ENCODE assay signal across 19 mouse cellular contexts in the genomic region with DNA sequence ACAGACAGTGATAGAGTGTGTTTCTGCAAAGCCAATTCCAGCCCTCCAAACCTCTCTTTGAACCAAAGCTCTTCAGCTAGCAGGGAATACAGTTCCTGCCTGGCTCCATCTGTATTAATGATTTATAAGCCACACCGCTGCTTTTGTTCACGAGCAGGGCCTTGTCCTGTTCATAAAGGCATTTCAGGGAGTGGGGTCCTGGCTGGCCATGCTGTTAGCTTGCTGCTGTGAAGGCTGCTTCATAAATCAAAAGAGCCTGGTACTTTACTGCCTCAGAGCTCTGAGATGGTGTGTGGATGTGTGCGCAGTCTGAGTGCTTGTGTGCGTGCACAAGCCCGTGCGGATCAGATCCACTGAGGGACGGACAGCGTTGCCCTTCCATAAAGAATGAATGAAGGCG.
DNase-seq lines count a peak whose midpoint lies in the region; ATAC-seq lines count a peak whose summit lies in the region.
"Had no signal": no experiment of that assay in that cellular context is flagged by ENCODE, and none has a peak within 500 bp of the region (broad histone marks: within the 10 kb centered on the region; RNA-seq: fewer than 3 reads in every experiment).

No protein-coding gene starts in this region.

- 30% methylated on average over 9 of the region's 9 CpGs for WGBS in kidney, embryonic 16.5 days
- WGBS in hindbrain, embryonic 11.5 days: 62% methylated on average over 9 of the region's 9 CpGs
- 57% methylated on average over 9 of the region's 9 CpGs for WGBS in hindbrain, embryonic 15.5 days
- 61% methylated on average over 9 of the region's 9 CpGs for WGBS in midbrain, embryonic 15.5 days
- 88% methylated on average over 9 of the region's 9 CpGs for WGBS in forebrain, embryonic 10.5 days

- H3K27me3 ChIP-seq in kidney, embryonic 16.5 days (ENCODE audit: insufficient read depth, low read length): no peaks in the 10 kb centered on the region
- H3K27me3 ChIP-seq in hindbrain, embryonic 11.5 days (ENCODE audit: control insufficient read depth, insufficient read depth, low read length): no peaks in the 10 kb centered on the region
- no peaks in the 10 kb centered on the region for H3K27me3 ChIP-seq in hindbrain, embryonic 15.5 days
- no peaks in the 10 kb centered on the region for H3K27me3 ChIP-seq in midbrain, embryonic 15.5 days (replicated peaks)
- peaks cover 61% of the 10 kb centered on the region for H3K27me3 ChIP-seq in forebrain, embryonic 10.5 days (ENCODE audit: poor library complexity, severe bottlenecking)
- H3K27me3 ChIP-seq: liver, embryonic 15.5 days; stomach, embryonic 15.5 days had no signal

- H3K4me3 ChIP-seq in kidney, embryonic 16.5 days (ENCODE audit: low read length): no peak overlapping the region
- H3K4me3 ChIP-seq in hindbrain, embryonic 11.5 days (ENCODE audit: low read depth, low read length): no peak overlapping the region
- H3K4me3 ChIP-seq in hindbrain, embryonic 15.5 days: no peak overlapping the region
- H3K4me3 ChIP-seq in midbrain, embryonic 15.5 days: no peak overlapping the region
- H3K4me3 ChIP-seq in forebrain, embryonic 10.5 days: no peak overlapping the region
- H3K4me3 ChIP-seq: embryonic facial prominence, embryonic 13.5 days; heart, embryonic 15.5 days; liver, embryonic 15.5 days; stomach, embryonic 15.5 days had no signal

- H3K9me3 ChIP-seq in kidney, embryonic 16.5 days (ENCODE audit: low read length): no peaks in the 10 kb centered on the region
- no peaks in the 10 kb centered on the region for H3K9me3 ChIP-seq in hindbrain, embryonic 11.5 days (ENCODE audit: control insufficient read depth, low read length)
- H3K9me3 ChIP-seq in hindbrain, embryonic 15.5 days: no peaks in the 10 kb centered on the region
- H3K9me3 ChIP-seq in midbrain, embryonic 15.5 days: no peaks in the 10 kb centered on the region
- H3K9me3 ChIP-seq in forebrain, embryonic 10.5 days: no peaks in the 10 kb centered on the region
- H3K9me3 ChIP-seq: embryonic facial prominence, embryonic 13.5 days; heart, embryonic 15.5 days; liver, embryonic 15.5 days; stomach, embryonic 15.5 days had no signal

- H3K27ac ChIP-seq in kidney, embryonic 16.5 days (ENCODE audit: low read length): peak overlapping the region; percentile 38; the same call in 1 of the 2 replicates
- H3K27ac ChIP-seq in hindbrain, embryonic 11.5 days (ENCODE audit: low read depth, low read length): peak overlapping the region; percentile 53
- peak overlapping the region; percentile 62 for H3K27ac ChIP-seq in hindbrain, embryonic 15.5 days (replicated peaks)
- H3K27ac ChIP-seq in midbrain, embryonic 15.5 days: peak overlapping the region; percentile 46
- no peak overlapping the region for H3K27ac ChIP-seq in forebrain, embryonic 10.5 days
- H3K27ac ChIP-seq: embryonic facial prominence, embryonic 13.5 days; heart, embryonic 15.5 days; liver, embryonic 15.5 days; stomach, embryonic 15.5 days had no signal

- DNase-seq in kidney, postnatal 10 days: no peak
- no peak for DNase-seq in hindbrain, embryonic 11.5 days (ENCODE audit: low spot score)
- DNase-seq in yolk sac, embryonic 10.5 days (ENCODE audit: low spot score): no peak
- DNase-seq in forebrain, embryonic 10.5 days (ENCODE audit: extremely low spot score, low spot score): no peak
- no peak for DNase-seq in left cerebral cortex, adult 18-20 months (ENCODE audit: low spot score in 2 of 2)
- DNase-seq: adrenal gland, postnatal 36 days; cerebellum, postnatal 14 days; kidney, postnatal 25 days; left cerebral cortex, postnatal 4 days; lung, postnatal 14 days; spleen, adult 18-20 months had no signal

- H3K4me1 ChIP-seq in kidney, embryonic 16.5 days (ENCODE audit: insufficient read depth, low read length): peaks cover 16% of the 10 kb centered on the region
- H3K4me1 ChIP-seq in hindbrain, embryonic 11.5 days (replicated peaks; ENCODE audit: control insufficient read depth, insufficient read depth, low read length): peaks cover 3% of the 10 kb centered on the region
- peaks cover 50% of the 10 kb centered on the region for H3K4me1 ChIP-seq in hindbrain, embryonic 15.5 days (replicated peaks)
- H3K4me1 ChIP-seq in midbrain, embryonic 15.5 days: peaks cover 43% of the 10 kb centered on the region
- peaks cover 40% of the 10 kb centered on the region for H3K4me1 ChIP-seq in forebrain, embryonic 10.5 days
- H3K4me1 ChIP-seq: liver, embryonic 15.5 days had no signal

- H3K36me3 ChIP-seq in kidney, embryonic 16.5 days (ENCODE audit: insufficient read depth, low read length): no peaks in the 10 kb centered on the region
- H3K36me3 ChIP-seq in hindbrain, embryonic 11.5 days (ENCODE audit: control insufficient read depth, insufficient read depth, low read length): no peaks in the 10 kb centered on the region
- no peaks in the 10 kb centered on the region for H3K36me3 ChIP-seq in hindbrain, embryonic 15.5 days
- no peaks in the 10 kb centered on the region for H3K36me3 ChIP-seq in midbrain, embryonic 15.5 days (replicated peaks)
- no peaks in the 10 kb centered on the region for H3K36me3 ChIP-seq in forebrain, embryonic 10.5 days (replicated peaks)
- H3K36me3 ChIP-seq: embryonic facial prominence, embryonic 13.5 days; heart, embryonic 15.5 days; liver, embryonic 15.5 days; stomach, embryonic 15.5 days had no signal

- ATAC-seq in kidney, embryonic 16.5 days (ENCODE audit: low FRiP score, low TSS enrichment): peak; percentile 67
- ATAC-seq in hindbrain, embryonic 11.5 days (ENCODE audit: low FRiP score): peak; percentile 43; the same call in 1 of the 2 replicates
- ATAC-seq in hindbrain, embryonic 15.5 days (ENCODE audit: low FRiP score, low read depth): 0 out of 2 replicates have a peak, but pooled peaks have one; percentile 43
- peak; percentile 53; the same call in 1 of the 2 replicates for ATAC-seq in midbrain, embryonic 15.5 days (replicated peaks)
- ATAC-seq: CD4-positive, CD25-positive, alpha-beta regulatory T cell, adult 4 months had no signal

- H3K9ac ChIP-seq in kidney, embryonic 16.5 days (replicated peaks; ENCODE audit: low read length): no peak overlapping the region
- H3K9ac ChIP-seq in hindbrain, embryonic 11.5 days (ENCODE audit: low read depth, low read length): no peak overlapping the region
- H3K9ac ChIP-seq in hindbrain, embryonic 15.5 days: no peak overlapping the region
- H3K9ac ChIP-seq in midbrain, embryonic 15.5 days: no peak overlapping the region
- H3K9ac ChIP-seq: embryonic facial prominence, embryonic 13.5 days; heart, embryonic 15.5 days; liver, embryonic 15.5 days; stomach, embryonic 15.5 days had no signal

- H3K4me2 ChIP-seq in kidney, embryonic 16.5 days (replicated peaks; ENCODE audit: low read depth, low read length): no peak overlapping the region
- H3K4me2 ChIP-seq in hindbrain, embryonic 11.5 days (replicated peaks; ENCODE audit: low read depth, low read length): no peak overlapping the region
- H3K4me2 ChIP-seq in hindbrain, embryonic 15.5 days: no peak overlapping the region
- H3K4me2 ChIP-seq in midbrain, embryonic 15.5 days: no peak overlapping the region
- H3K4me2 ChIP-seq: embryonic facial prominence, embryonic 13.5 days; heart, embryonic 15.5 days; liver, embryonic 15.5 days; stomach, embryonic 15.5 days had no signal
